Mouse (Mus musculus) myocyte (in vitro differentiated cells): ENCODE data around the gene Tcap. TPM values are rescaled to one million over a fixed set of nuclear protein-coding genes. Genes with fewer than 3 reads are reported as not detected.

Experiments
- H3K27me3 ChIP-seq: one replicate; pipeline ENCODE4 v1.6.1; 2011; ENCODE audit not compliant: control insufficient read depth, insufficient read depth, insufficient read length
- H3K36me3 ChIP-seq: one replicate; pipeline ENCODE4 v1.6.1; 2011; ENCODE audit not compliant: control insufficient read depth, insufficient read depth
- H3K4me2 ChIP-seq: one replicate; pipeline ENCODE4 v1.6.1; 2011; ENCODE audit warnings: low read depth, control low read depth
- H3K4me3 ChIP-seq: one replicate; pipeline ENCODE4 v1.5.1; 2011; ENCODE audit warnings: mild to moderate bottlenecking, control low read depth, moderate library complexity
- H3K79me2 ChIP-seq: one replicate; pipeline ENCODE4 v1.6.1; 2011; ENCODE audit not compliant: control insufficient read depth, insufficient read depth
- H3ac ChIP-seq: one replicate; pipeline ENCODE4 v1.6.1; 2011; ENCODE audit not compliant: control insufficient read depth, insufficient read length
- CEBPB ChIP-seq: IDR thresholded peaks from 2 replicates; pipeline ENCODE4 v1.6.1; 2011; ENCODE audit warnings: mild to moderate bottlenecking, moderate library complexity; ENCODE audit not compliant: poor library complexity, insufficient read depth, severe bottlenecking
- E2F4 ChIP-seq: IDR thresholded peaks from one replicate; pipeline ENCODE4 v1.6.1; 2011; ENCODE audit warnings: mild to moderate bottlenecking, control low read depth, moderate library complexity; ENCODE audit not compliant: insufficient read depth
- MAX ChIP-seq: IDR thresholded peaks from one replicate; pipeline ENCODE4 v1.6.1; 2011; ENCODE audit warnings: low read depth, mild to moderate bottlenecking, control low read depth
- MYOD1 ChIP-seq, 3 experiments: IDR thresholded peaks; one replicate each; pipeline ENCODE4 v1.6.1; 2011; ENCODE audit warnings: control low read depth in 2 of 3, low read depth in 2 of 3, mild to moderate bottlenecking in 2 of 3, moderate library complexity in 1 of 3; ENCODE audit not compliant: insufficient read length in 2 of 3, control insufficient read depth in 1 of 3
- MYOG ChIP-seq, 3 experiments: IDR thresholded peaks; one replicate each; pipeline ENCODE4 v1.6.1; 2011; ENCODE audit warnings: control low read depth in 2 of 3, low read depth in 2 of 3, mild to moderate bottlenecking in 2 of 3; ENCODE audit not compliant: insufficient read length in 2 of 3, control insufficient read depth in 1 of 3, insufficient read depth in 1 of 3
- POLR2A ChIP-seq: IDR thresholded peaks from one replicate; pipeline ENCODE4 v1.6.1; 2011; ENCODE audit warnings: low read depth, mild to moderate bottlenecking, control low read depth, moderate library complexity; ENCODE audit not compliant: insufficient read length
- POLR2AphosphoS2 ChIP-seq: IDR thresholded peaks from one replicate; pipeline ENCODE4 v1.6.1; 2011; ENCODE audit warnings: low read depth, control low read depth; ENCODE audit not compliant: insufficient read length
- REST ChIP-seq: IDR thresholded peaks from one replicate; pipeline ENCODE4 v1.6.1; 2011; ENCODE audit warnings: mild to moderate bottlenecking, control low read depth, moderate library complexity; ENCODE audit not compliant: insufficient read depth, insufficient read length
- SRF ChIP-seq: IDR thresholded peaks from one replicate; pipeline ENCODE4 v1.6.1; 2011; ENCODE audit warnings: low read depth; ENCODE audit not compliant: control insufficient read depth, insufficient read length
- TCF12 ChIP-seq: IDR thresholded peaks from one replicate; pipeline ENCODE4 v1.6.1; 2011; ENCODE audit warnings: mild to moderate bottlenecking, control low read depth; ENCODE audit not compliant: poor library complexity, insufficient read depth, severe bottlenecking
- TCF3 ChIP-seq: IDR thresholded peaks from one replicate; pipeline ENCODE4 v1.6.1; 2011; ENCODE audit warnings: low read depth, control low read depth; ENCODE audit not compliant: insufficient read length
- USF1 ChIP-seq: IDR thresholded peaks from one replicate; pipeline ENCODE4 v1.6.1; 2011; ENCODE audit warnings: low read depth, mild to moderate bottlenecking, control low read depth, moderate library complexity
- polyA plus RNA-seq: library from polyadenylated mRNA; unstranded; fragments of >200 nt; fragmentation: generic; extraction: Trizol; gene quantifications from one replicate; pipeline ENCODE4 v1.2.1, GENCODE M21; 2012; ENCODE audit warnings: missing spikeins

Gene Tcap
- polyA plus RNA-seq, 1 experiment = 131 TPM

DNA sequence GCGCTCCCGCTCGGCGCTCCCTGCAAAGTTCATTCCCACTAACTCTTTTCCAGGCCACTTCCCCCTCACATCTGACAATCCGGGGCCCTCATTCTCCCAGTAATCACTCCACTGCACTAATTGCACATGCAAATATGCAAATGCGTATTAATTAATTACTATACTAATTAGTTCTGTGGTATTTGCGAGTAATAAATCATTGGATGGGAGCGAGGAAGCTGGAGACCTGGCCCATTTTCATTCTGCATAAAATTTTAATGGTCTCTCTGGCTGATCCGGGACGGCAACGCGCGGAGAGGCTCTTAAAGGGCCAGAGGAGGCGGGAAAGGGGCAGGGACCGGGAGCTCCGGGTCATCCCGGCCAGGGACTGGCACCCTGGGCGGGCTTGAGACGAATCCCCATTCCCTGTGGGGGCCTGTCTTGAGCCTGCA, 44.5 kb upstream of the Tcap start:
- Histone ChIP-seq H3K4me2 (peak overlapping the region; percentile 99), H3K27me3 (peaks cover 51% of the 10 kb centered on the region), H3K4me3 (peak overlapping the region; percentile 6), H3K36me3 (no peaks in the 10 kb centered on the region), H3ac (peak overlapping the region; percentile 18), H3K79me2 (no peaks in the 10 kb centered on the region)
- TF ChIP-seq MYOG (IDR thresholded peaks at IDR 0.05; ENCODE audit: control insufficient read depth in 1 of 3, insufficient read depth in 1 of 3, insufficient read length in 2 of 3, low read depth in 2 of 3) (no peak), E2F4 (no peak), POLR2A (no peak), MAX (no peak), TCF3 (no peak), TCF12 (no peak), POLR2AphosphoS2 (no peak), MYOD1 (IDR thresholded peaks at IDR 0.05; ENCODE audit: control insufficient read depth in 1 of 3, insufficient read length in 2 of 3, low read depth in 2 of 3) (no peak), USF1 (no peak), SRF (no peak), REST (no peak), CEBPB (no peak)

- Histone ChIP-seq H3K4me2 (peak overlapping the region; percentile 99), H3ac (no peak overlapping the region), H3K79me2 (no peaks in the 10 kb centered on the region), H3K36me3 (no peaks in the 10 kb centered on the region), H3K27me3 (peaks cover 44% of the 10 kb centered on the region), H3K4me3 (peak overlapping the region; percentile 6)
- TF ChIP-seq TCF12 (no peak), CEBPB (no peak), MYOD1 (IDR thresholded peaks at IDR 0.05; ENCODE audit: control insufficient read depth in 1 of 3, insufficient read length in 2 of 3, low read depth in 2 of 3) (no peak), POLR2AphosphoS2 (no peak), MYOG (IDR thresholded peaks at IDR 0.05; ENCODE audit: control insufficient read depth in 1 of 3, insufficient read depth in 1 of 3, insufficient read length in 2 of 3, low read depth in 2 of 3) (no peak), TCF3 (no peak), USF1 (no peak), SRF (no peak)
Measured at GRCm38 (mm10) chr11:98339679-98340287, 43.8 kb upstream of the Tcap start.

GRCm38 (mm10) chr11:98340597-98340996, 43.0 kb upstream of the Tcap start:
- Histone ChIP-seq H3ac (no peak overlapping the region), H3K4me3 (no peak overlapping the region), H3K4me2 (no peak overlapping the region), H3K79me2 (no peaks in the 10 kb centered on the region), H3K36me3 (no peaks in the 10 kb centered on the region), H3K27me3 (peaks cover 36% of the 10 kb centered on the region)
- TF ChIP-seq MYOG (IDR thresholded peaks at IDR 0.05; ENCODE audit: control insufficient read depth in 1 of 3, insufficient read depth in 1 of 3, insufficient read length in 2 of 3, low read depth in 2 of 3) = no peak
- TF ChIP-seq E2F4 = no peak
- no peak for TF ChIP-seq USF1
- no peak for TF ChIP-seq REST
- TF ChIP-seq CEBPB = no peak
- TF ChIP-seq TCF3 = no peak
- no peak for TF ChIP-seq MYOD1 (IDR thresholded peaks at IDR 0.05; ENCODE audit: control insufficient read depth in 1 of 3, insufficient read length in 2 of 3, low read depth in 2 of 3)
- TF ChIP-seq SRF = no peak

DNA sequence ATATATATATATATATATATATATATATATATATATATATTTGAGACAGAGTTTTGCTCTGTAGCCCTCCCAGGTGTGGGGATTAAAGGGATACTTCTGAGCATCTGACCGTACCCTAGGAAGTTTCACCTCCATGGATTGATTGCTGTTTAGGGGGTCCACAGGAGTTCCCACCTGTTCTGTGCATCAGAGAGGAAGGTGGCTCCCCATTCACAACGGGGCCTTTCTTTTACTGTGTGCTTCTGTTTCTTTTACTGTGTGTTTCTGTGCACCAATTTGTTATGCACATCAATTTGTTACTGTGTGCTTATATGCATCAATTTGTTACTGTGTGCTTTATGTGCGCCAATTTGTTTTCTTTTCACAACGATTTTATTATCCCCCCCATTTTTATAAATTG, 42.4 kb upstream of the Tcap start:
- TF ChIP-seq CEBPB (no peak), POLR2A (no peak), MYOG (IDR thresholded peaks at IDR 0.05; ENCODE audit: control insufficient read depth in 1 of 3, insufficient read depth in 1 of 3, insufficient read length in 2 of 3, low read depth in 2 of 3) (no peak), MYOD1 (IDR thresholded peaks at IDR 0.05; ENCODE audit: control insufficient read depth in 1 of 3, insufficient read length in 2 of 3, low read depth in 2 of 3) (no peak), E2F4 (no peak), USF1 (no peak), SRF (no peak), TCF3 (no peak), POLR2AphosphoS2 (no peak), TCF12 (no peak), REST (no peak), MAX (no peak)
- Histone ChIP-seq H3K4me2 (no peak overlapping the region), H3K36me3 (no peaks in the 10 kb centered on the region), H3K79me2 (no peaks in the 10 kb centered on the region), H3K27me3 (peaks cover 35% of the 10 kb centered on the region), H3ac (no peak overlapping the region), H3K4me3 (no peak overlapping the region)
